Mouse (Mus musculus) T-helper 2 cell (primary cell): ENCODE results near the gene Zfp648.

Source experiments
- in situ Hi-C: fragments of 300-600 bp; cut with MboI, MseI; formaldehyde crosslinking; loops from one replicate; pipeline ENCODE4 v1.15.1; 2025; ENCODE audit warnings: high pct_unique_total_duplicates

Gene Zfp648

GRCm38 (mm10) chr1:154200955-154201722 is at the start of gene Zfp648:
TSS of gene Zfp648 (plus strand) at chr1:154201187.
- in situ Hi-C loops = no loop called here

GRCm38 (mm10) chr1:154152539-154152938 is 48.4 kb upstream of the Zfp648 start:
- in situ Hi-C loops = no loop called here

- in situ Hi-C loops = no loop called here
Observed at GRCm38 (mm10) chr1:154153800-154154199, 47.2 kb upstream of the Zfp648 start.

GRCm38 (mm10) chr1:154156177-154157062 is 44.6 kb upstream of the Zfp648 start:
- in situ Hi-C loops = no loop called here

- in situ Hi-C loops = no loop called here
Observed at GRCm38 (mm10) chr1:154157131-154157530, 43.9 kb upstream of the Zfp648 start.

GRCm38 (mm10) chr1:154167696-154168095 is 33.3 kb upstream of the Zfp648 start:
- in situ Hi-C loops = no loop called here

- in situ Hi-C loops = no loop called here
Observed at GRCm38 (mm10) chr1:154175334-154175733, 25.7 kb upstream of the Zfp648 start.

- in situ Hi-C loops = no loop called here
Observed at GRCm38 (mm10) chr1:154177781-154178180, 23.2 kb upstream of the Zfp648 start.

- in situ Hi-C loops = no loop called here
Observed at GRCm38 (mm10) chr1:154178541-154179155, 22.3 kb upstream of the Zfp648 start.

GRCm38 (mm10) chr1:154180952-154181351 is 20.0 kb upstream of the Zfp648 start:
- in situ Hi-C loops = loop anchor here (5.0 kb wide), 1 partner anchor 289 kb away; the partner anchor contains the start of gene Teddm1a

GRCm38 (mm10) chr1:154182396-154183076 is 18.5 kb upstream of the Zfp648 start:
- in situ Hi-C loops = loop anchor here (5.0 kb wide), 1 partner anchor 290 kb away; the partner anchor contains the start of gene Teddm1a

- in situ Hi-C loops = loop anchor here (5.0 kb wide), 1 partner anchor 291 kb away; the partner anchor contains the start of gene Teddm1a
Observed at GRCm38 (mm10) chr1:154183077-154183751, 17.8 kb upstream of the Zfp648 start.

GRCm38 (mm10) chr1:154188229-154188628 is 12.8 kb upstream of the Zfp648 start:
- in situ Hi-C loops = no loop called here

- in situ Hi-C loops = no loop called here
Observed at GRCm38 (mm10) chr1:154188631-154189030, 12.4 kb upstream of the Zfp648 start.

GRCm38 (mm10) chr1:154189842-154190530 is 11.0 kb upstream of the Zfp648 start:
- in situ Hi-C loops = no loop called here

- in situ Hi-C loops = no loop called here
Observed at GRCm38 (mm10) chr1:154198896-154199295, 2.1 kb upstream of the Zfp648 start.

GRCm38 (mm10) chr1:154202580-154202979 is 1.6 kb downstream of the Zfp648 start:
- in situ Hi-C loops = no loop called here

GRCm38 (mm10) chr1:154203386-154203785 is 2.4 kb downstream of the Zfp648 start:
- in situ Hi-C loops = no loop called here

- in situ Hi-C loops = no loop called here
Observed at GRCm38 (mm10) chr1:154204652-154205573, 3.9 kb downstream of the Zfp648 start.
